Mouse (Mus musculus) stomach, embryonic 14.5 days (tissue): Measurements from ENCODE around the gene Pkig. TPM values are rescaled to one million over a fixed set of nuclear protein-coding genes. Genes with fewer than 3 reads are reported as not detected.
A peak's percentile ranks its signal among the peaks of the same experiment; 100 is the strongest.

Experiments
- ATAC-seq: fragments of 200-750 bp; cut with Nextera tagmentation; 2 replicates; pipeline ENCODE4 v1.8.0; 2017; ENCODE audit warnings: low read depth, moderate TSS enrichment; ENCODE audit not compliant: insufficient number of reproducible peaks, insufficient read depth, low FRiP score
- H3K27ac ChIP-seq: fragments of 300-500 bp; sonication (generic); 2 replicates; pipeline ENCODE4 v1.5.1; 2014; ENCODE audit warnings: mild to moderate bottlenecking, low read length, moderate library complexity, mixed read lengths
- H3K27me3 ChIP-seq: fragments of 300-500 bp; sonication (generic); 2 replicates; pipeline ENCODE4 v1.6.1; 2014; ENCODE audit warnings: low read length, control low read depth, mixed read lengths; ENCODE audit not compliant: control insufficient read depth, insufficient read depth
- H3K36me3 ChIP-seq: fragments of 300-500 bp; sonication (generic); 2 replicates; pipeline ENCODE4 v1.6.1; 2014; ENCODE audit warnings: mild to moderate bottlenecking, control low read depth, low read length, moderate library complexity, mixed read lengths; ENCODE audit not compliant: control insufficient read depth, insufficient read depth
- H3K4me1 ChIP-seq: fragments of 300-500 bp; sonication (generic); 2 replicates; pipeline ENCODE4 v1.6.1; 2014; ENCODE audit warnings: low read length, control low read depth, mixed read lengths; ENCODE audit not compliant: control insufficient read depth, insufficient read depth
- H3K4me2 ChIP-seq: fragments of 300-500 bp; sonication (generic); replicated peaks from 2 replicates; pipeline ENCODE4 v1.6.1; 2014; ENCODE audit warnings: low read depth, low read length, control low read depth
- H3K4me3 ChIP-seq: fragments of 300-500 bp; sonication (generic); 2 replicates; pipeline ENCODE4 v1.5.1; 2014; ENCODE audit warnings: low read depth, low read length, control low read depth
- H3K9ac ChIP-seq: fragments of 300-500 bp; sonication (generic); replicated peaks from 2 replicates; pipeline ENCODE4 v1.6.1; 2014; ENCODE audit warnings: low read depth, mild to moderate bottlenecking, control low read depth, low read length, moderate library complexity, mixed read lengths
- H3K9me3 ChIP-seq: fragments of 300-500 bp; sonication (generic); 2 replicates; pipeline ENCODE4 v1.6.1; 2016; ENCODE audit warnings: low read depth, low read length, control low read depth; ENCODE audit not compliant: control insufficient read depth
- WGBS: fragments of 180-500 bp; shearing (Covaris S2); extraction: QIAGEN DNeasy Blood & Tissue Kit; methylation state at CpG from one replicate; pipeline ENCODE4 v1.1.7; 2014; 5-methylcytosine and 5-hydroxymethylcytosine counted together
- polyA plus RNA-seq: library from polyadenylated mRNA; unstranded; fragments of >200 nt; fragmentation: Nextera tagmentation; extraction: Ambion mirVana; gene quantifications from 2 replicates; pipeline ENCODE4 v1.2.1, GENCODE M21; 2014

Gene Pkig
- polyA plus RNA-seq, result 105 and 110 TPM in 2 replicates

DNA sequence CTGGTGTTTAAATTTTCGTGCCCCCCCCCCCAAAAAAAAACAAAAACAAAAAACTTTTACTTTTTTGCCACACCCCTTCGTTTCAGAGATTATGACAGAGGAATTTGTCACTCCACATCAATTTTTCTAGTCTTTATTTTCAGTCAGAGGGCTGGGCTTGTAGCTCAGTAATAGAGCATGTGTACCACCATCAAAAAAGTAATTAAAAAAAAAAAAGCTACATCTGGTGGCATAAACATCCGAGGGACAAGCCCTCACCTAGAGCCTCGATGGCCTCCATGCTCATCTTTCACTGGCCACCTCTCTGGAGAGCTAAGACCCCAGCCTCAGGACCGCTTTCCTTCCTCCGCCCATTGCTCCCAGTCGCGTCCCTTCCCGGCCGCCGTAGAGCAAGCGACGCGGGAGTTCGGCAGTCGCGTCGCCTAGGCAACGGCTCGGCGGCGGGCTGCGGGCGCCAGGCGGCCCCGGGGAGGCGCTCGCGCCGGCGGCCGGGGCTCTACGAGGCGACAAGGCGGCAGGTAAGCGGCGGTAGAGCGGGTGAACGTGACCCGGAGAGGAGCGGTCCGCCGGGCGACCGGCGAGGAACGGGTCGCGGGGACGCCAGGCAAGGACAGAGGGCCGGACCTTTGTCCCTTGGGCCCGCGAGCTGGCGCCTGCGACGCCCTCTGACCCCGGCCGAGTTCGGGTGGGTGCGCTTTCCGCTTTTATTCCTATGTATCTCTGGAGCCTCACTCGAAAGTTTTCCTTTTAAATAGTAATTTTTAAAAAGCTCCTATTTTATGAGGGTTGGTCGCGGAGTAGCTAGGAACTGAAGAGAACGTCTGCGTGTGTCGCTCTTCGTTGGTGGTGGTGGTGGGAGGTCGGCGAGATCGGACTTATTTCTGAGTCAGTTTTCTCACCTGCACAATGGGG is at the start of gene Pkig:
Gene Pkig, plus strand, starts transcription at position 412 of the 912 bp plus-strand sequence.
- Histone ChIP-seq H3K27me3 (no peaks in the 10 kb centered on the region), H3K36me3 (no peaks in the 10 kb centered on the region), H3K9me3 (no peaks in the 10 kb centered on the region), H3K4me2 (peak within 1 kb of the TSS; percentile 57), H3K4me3 (peak within 1 kb of the TSS; percentile 73), H3K9ac (peak within 1 kb of the TSS; percentile 57), H3K27ac (peak within 1 kb of the TSS; percentile 58), H3K4me1 (peaks cover 7% of the 10 kb centered on the region; the same call in 1 of the 2 replicates)
- ATAC-seq, result peak; percentile 83
- WGBS, result under 1% methylated on average over 71 of the region's 71 CpGs

- Histone ChIP-seq H3K27me3 (no peaks in the 10 kb centered on the region), H3K9ac (no peak overlapping the region), H3K36me3 (peaks cover 34% of the 10 kb centered on the region), H3K4me2 (no peak overlapping the region), H3K9me3 (no peaks in the 10 kb centered on the region), H3K4me3 (no peak overlapping the region), H3K4me1 (no peaks in the 10 kb centered on the region), H3K27ac (no peak overlapping the region)
- WGBS, result 87% methylated on average over 12 of the region's 12 CpGs
- no peak for ATAC-seq
Observed at GRCm38 (mm10) chr2:163609281-163609975, 48.8 kb upstream of the Pkig start.

DNA sequence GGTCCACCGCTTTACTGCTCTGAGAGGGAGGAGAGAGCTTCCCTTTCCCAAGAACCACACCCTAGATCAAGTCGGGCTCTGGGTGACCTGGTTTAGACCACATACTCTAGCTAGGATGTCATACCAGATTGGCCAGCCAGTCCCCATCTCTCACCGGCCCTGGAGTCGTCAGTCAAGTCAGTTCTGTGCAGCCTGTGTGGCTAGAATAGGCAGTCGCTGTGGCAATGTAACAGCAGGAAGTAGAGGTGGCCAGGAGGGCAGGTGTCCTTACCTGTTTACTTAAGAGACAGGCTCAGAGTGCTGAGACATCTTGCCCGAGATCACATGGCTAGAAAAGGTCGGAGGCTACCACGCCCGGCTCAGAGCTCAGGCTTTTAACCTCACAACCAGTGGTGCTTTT is 47.0 kb upstream of the Pkig start:
- H3K27ac ChIP-seq, result no peak overlapping the region
- no peak overlapping the region for H3K4me2 ChIP-seq
- no peaks in the 10 kb centered on the region for H3K4me1 ChIP-seq
- H3K9me3 ChIP-seq, result no peaks in the 10 kb centered on the region
- no peak overlapping the region for H3K4me3 ChIP-seq
- H3K36me3 ChIP-seq, result peaks cover 41% of the 10 kb centered on the region
- no peaks in the 10 kb centered on the region for H3K27me3 ChIP-seq
- no peak for ATAC-seq
- 72% methylated on average over 9 of the region's 9 CpGs for WGBS
- no peak overlapping the region for H3K9ac ChIP-seq

GRCm38 (mm10) chr2:163613206-163613605 is 45.0 kb upstream of the Pkig start:
- Histone ChIP-seq H3K4me2 (no peak overlapping the region), H3K4me1 (no peaks in the 10 kb centered on the region), H3K4me3 (no peak overlapping the region), H3K9ac (no peak overlapping the region), H3K9me3 (no peaks in the 10 kb centered on the region), H3K27ac (no peak overlapping the region), H3K27me3 (no peaks in the 10 kb centered on the region), H3K36me3 (peaks cover 43% of the 10 kb centered on the region)
- no peak for ATAC-seq
- WGBS, result 92% methylated on average over 5 of the region's 5 CpGs

GRCm38 (mm10) chr2:163613990-163614389 is 44.2 kb upstream of the Pkig start:
- Histone ChIP-seq H3K4me2 (no peak overlapping the region), H3K27ac (no peak overlapping the region), H3K4me3 (no peak overlapping the region), H3K27me3 (no peaks in the 10 kb centered on the region), H3K9me3 (no peaks in the 10 kb centered on the region), H3K9ac (no peak overlapping the region), H3K4me1 (no peaks in the 10 kb centered on the region), H3K36me3 (peaks cover 50% of the 10 kb centered on the region)
- no peak for ATAC-seq
- 89% methylated on average over 4 of the region's 4 CpGs for WGBS

GRCm38 (mm10) chr2:163615401-163615800 is 42.8 kb upstream of the Pkig start:
- H3K36me3 ChIP-seq, result peaks cover 52% of the 10 kb centered on the region
- H3K4me2 ChIP-seq, result no peak overlapping the region
- 93% methylated on average over 9 of the region's 9 CpGs for WGBS
- H3K27me3 ChIP-seq, result no peaks in the 10 kb centered on the region
- no peaks in the 10 kb centered on the region for H3K4me1 ChIP-seq
- H3K27ac ChIP-seq, result no peak overlapping the region
- H3K9ac ChIP-seq, result no peak overlapping the region
- no peak for ATAC-seq
- H3K9me3 ChIP-seq, result no peaks in the 10 kb centered on the region
- H3K4me3 ChIP-seq, result no peak overlapping the region

- no peaks in the 10 kb centered on the region for H3K4me1 ChIP-seq
- H3K4me2 ChIP-seq, result no peak overlapping the region
- no peak overlapping the region for H3K27ac ChIP-seq
- H3K27me3 ChIP-seq, result no peaks in the 10 kb centered on the region
- no peak overlapping the region for H3K4me3 ChIP-seq
- no peaks in the 10 kb centered on the region for H3K9me3 ChIP-seq
- 83% methylated on average over 4 of the region's 4 CpGs for whole genome bisulfite sequencing
- no peak for ATAC-seq
- no peak overlapping the region for H3K9ac ChIP-seq
- H3K36me3 ChIP-seq, result peaks cover 57% of the 10 kb centered on the region
Observed at GRCm38 (mm10) chr2:163615906-163616651, 42.1 kb upstream of the Pkig start.

GRCm38 (mm10) chr2:163616652-163617227 is 41.4 kb upstream of the Pkig start:
- H3K27me3 ChIP-seq, result no peaks in the 10 kb centered on the region
- H3K9ac ChIP-seq, result no peak overlapping the region
- no peak overlapping the region for H3K27ac ChIP-seq
- 77% methylated on average over 3 of the region's 3 CpGs for WGBS
- H3K4me1 ChIP-seq, result no peaks in the 10 kb centered on the region
- H3K9me3 ChIP-seq, result no peaks in the 10 kb centered on the region
- H3K36me3 ChIP-seq, result peaks cover 53% of the 10 kb centered on the region
- H3K4me2 ChIP-seq, result no peak overlapping the region
- ATAC-seq, result no peak
- no peak overlapping the region for H3K4me3 ChIP-seq
